Mouse (Mus musculus) cerebellum, adult 2 months (tissue): ENCODE data around the gene Aqp11.

Experiments used
- CTCF ChIP-seq: fragments of 200-500 bp; IDR thresholded peaks from 2 replicates; pipeline ENCODE4 v1.5.1; 2011; ENCODE audit warnings: low read depth, mild to moderate bottlenecking, control low read depth, low read length, moderate library complexity, borderline replicate concordance; ENCODE audit not compliant: insufficient read depth
- POLR2A ChIP-seq: fragments of 200-500 bp; IDR thresholded peaks from 2 replicates; pipeline ENCODE4 v1.6.1; 2011; ENCODE audit warnings: low read length, control low read depth, borderline replicate concordance; ENCODE audit not compliant: insufficient read depth

GRCm38 (mm10) chr7:97726778-97727177 is 11.3 kb downstream of the Aqp11 start:
- no peak for TF ChIP-seq CTCF
- TF ChIP-seq POLR2A = no peak
